Mouse (Mus musculus): Measurements from ENCODE around the gene Parp9.
"Not testable (repeated sequence)": the region's sequence is repeated elsewhere in the genome, so short reads cannot be mapped to it uniquely, and the experiment has no call there.

Parp9 gene

GRCm38 (mm10) chr16:35938211-35939151 lies at the start of gene Parp9, which contains the start of gene Dtx3l:
Gene Parp9, plus strand, starts transcription at chr16:35938470.
Gene Dtx3l, minus strand, starts transcription at chr16:35939151.
- DNase-seq (ENCODE audit: low spot score): peak; percentile 65

- no peak for DNase-seq (ENCODE audit: low spot score)
These were observed 49.4 kb upstream of the Parp9 start for GRCm38 (mm10) chr16:35888910-35889309.

GRCm38 (mm10) chr16:35890645-35891044 lies 47.6 kb upstream of the Parp9 start:
- no peak for DNase-seq (ENCODE audit: low spot score)

GRCm38 (mm10) chr16:35891603-35892002 lies 46.7 kb upstream of the Parp9 start:
- not testable (repeated sequence) for DNase-seq (ENCODE audit: low spot score)

GRCm38 (mm10) chr16:35894997-35895396 lies 43.3 kb upstream of the Parp9 start:
- DNase-seq (ENCODE audit: low spot score): no peak

GRCm38 (mm10) chr16:35900541-35900940 lies 37.7 kb upstream of the Parp9 start:
- no peak for DNase-seq (ENCODE audit: low spot score)

- no peak for DNase-seq (ENCODE audit: low spot score)
These were observed 35.1 kb upstream of the Parp9 start for GRCm38 (mm10) chr16:35903014-35903640.

GRCm38 (mm10) chr16:35904121-35904736 lies 34.0 kb upstream of the Parp9 start:
- no peak for DNase-seq (ENCODE audit: low spot score)

GRCm38 (mm10) chr16:35905355-35905754 lies 32.9 kb upstream of the Parp9 start:
- DNase-seq (ENCODE audit: low spot score): no peak

GRCm38 (mm10) chr16:35905819-35906485 lies 32.3 kb upstream of the Parp9 start:
- DNase-seq (ENCODE audit: low spot score): no peak

GRCm38 (mm10) chr16:35906887-35907286 lies 31.4 kb upstream of the Parp9 start:
- DNase-seq (ENCODE audit: low spot score): no peak

GRCm38 (mm10) chr16:35907432-35908201 lies 30.7 kb upstream of the Parp9 start:
- no peak for DNase-seq (ENCODE audit: low spot score)

- no peak for DNase-seq (ENCODE audit: low spot score)
These were observed 26.8 kb upstream of the Parp9 start for GRCm38 (mm10) chr16:35911449-35911848.

- DNase-seq (ENCODE audit: low spot score): peak; percentile 35
These were observed 24.7 kb upstream of the Parp9 start for GRCm38 (mm10) chr16:35913526-35913925.

- DNase-seq (ENCODE audit: low spot score): no peak
These were observed 24.0 kb upstream of the Parp9 start for GRCm38 (mm10) chr16:35914301-35914700.

GRCm38 (mm10) chr16:35918721-35919543 lies 19.3 kb upstream of the Parp9 start:
- no peak for DNase-seq (ENCODE audit: low spot score)

GRCm38 (mm10) chr16:35921676-35922235 lies 16.5 kb upstream of the Parp9 start:
- DNase-seq (ENCODE audit: low spot score): no peak

- no peak for DNase-seq (ENCODE audit: low spot score)
These were observed 15.9 kb upstream of the Parp9 start for GRCm38 (mm10) chr16:35922301-35922895.

GRCm38 (mm10) chr16:35923546-35924198 lies 14.6 kb upstream of the Parp9 start:
- DNase-seq (ENCODE audit: low spot score): no peak

Measured in retina, embryonic 14.5 days (tissue).